Mouse (Mus musculus) left cerebral cortex, postnatal 14 days (tissue): ENCODE data around the gene St6galnac3. TPM values are rescaled to one million over a fixed set of nuclear protein-coding genes. Genes with fewer than 3 reads are reported as not detected.

ENCODE experiments used
- DNase-seq, 2 experiments: peaks; one replicate each; pipeline ENCODE4 v3.0.0; 2021 to 2022; ENCODE audit warnings: low spot score in 2 of 2, mixed read lengths in 1 of 2
- intact Hi-C: fragments of 180-260 bp; cut with DNase I; formaldehyde crosslinking; loops from one replicate; pipeline ENCODE4 v1.15.1; 2025
- total RNA-seq, 2 experiments: library from RNA; stranded (reverse); gene quantifications; 2 replicates each; pipeline ENCODE4 v1.2.3; 2021

St6galnac3 gene
- total RNA-seq, 2 experiments from 2014 or later, result 10.8 to 12.1 TPM

GRCm38 (mm10) chr3:153663841-153664427 lies 61.0 kb downstream of the St6galnac3 start:
- no peak for DNase-seq
- intact Hi-C loops, result no loop called here

GRCm38 (mm10) chr3:153662796-153663195 lies 62.2 kb downstream of the St6galnac3 start:
- DNase-seq, result no peak
- intact Hi-C loops, result no loop called here

GRCm38 (mm10) chr3:153661927-153662326 lies 63.0 kb downstream of the St6galnac3 start:
- peak in 1 of 2 experiments; percentile 21 for DNase-seq
- intact Hi-C loops, result no loop called here

GRCm38 (mm10) chr3:153659575-153660168 lies 65.3 kb downstream of the St6galnac3 start:
- intact Hi-C loops, result loop anchor here (5.0 to 10.0 kb wide), 6 partner anchors 148 to 895 kb away; no protein-coding TSS in a partner anchor

GRCm38 (mm10) chr3:153658051-153658777 lies 66.8 kb downstream of the St6galnac3 start:
- intact Hi-C loops, result loop anchor here (5.0 to 10.0 kb wide), 6 partner anchors 149 to 893 kb away; no protein-coding TSS in a partner anchor
- peak; percentile 54 to 65 for DNase-seq

More at GRCm38 (mm10) chr3:153659575-153660168, 65.3 kb downstream of the St6galnac3 start:
- DNase-seq, result no peak

- DNase-seq, result peak; percentile 90
- intact Hi-C loops, result loop anchor here (5.0 to 10.0 kb wide), 6 partner anchors 150 to 890 kb away; no protein-coding TSS in a partner anchor
These were observed 69.9 kb downstream of the St6galnac3 start for GRCm38 (mm10) chr3:153655071-153655470.

GRCm38 (mm10) chr3:153652850-153653249 lies 72.1 kb downstream of the St6galnac3 start:
- intact Hi-C loops, result loop anchor here (10.0 kb wide), 4 partner anchors 148 to 888 kb away; no protein-coding TSS in a partner anchor
- DNase-seq, result no peak

- no peak for DNase-seq
- intact Hi-C loops, result no loop called here
These were observed 76.3 kb downstream of the St6galnac3 start for GRCm38 (mm10) chr3:153648713-153649112.

- no peak for DNase-seq
These were observed 79.2 kb downstream of the St6galnac3 start for GRCm38 (mm10) chr3:153645803-153646202.

GRCm38 (mm10) chr3:153643822-153644519 lies 81.0 kb downstream of the St6galnac3 start:
- DNase-seq, result no peak
- intact Hi-C loops, result no loop called here

More at GRCm38 (mm10) chr3:153645803-153646202, 79.2 kb downstream of the St6galnac3 start:
- intact Hi-C loops, result no loop called here

GRCm38 (mm10) chr3:153642826-153643225 lies 82.1 kb downstream of the St6galnac3 start:
- DNase-seq, result no peak
- intact Hi-C loops, result no loop called here

GRCm38 (mm10) chr3:153641805-153642204 lies 83.2 kb downstream of the St6galnac3 start:
- no peak for DNase-seq
- intact Hi-C loops, result no loop called here

GRCm38 (mm10) chr3:153637336-153637735 lies 87.6 kb downstream of the St6galnac3 start:
- intact Hi-C loops, result no loop called here

GRCm38 (mm10) chr3:153636804-153637153 lies 88.2 kb downstream of the St6galnac3 start:
- intact Hi-C loops, result no loop called here
- DNase-seq, result no peak

More at GRCm38 (mm10) chr3:153637336-153637735, 87.6 kb downstream of the St6galnac3 start:
- DNase-seq, result no peak

GRCm38 (mm10) chr3:153636094-153636803 lies 88.7 kb downstream of the St6galnac3 start:
- intact Hi-C loops, result no loop called here
- no peak for DNase-seq

GRCm38 (mm10) chr3:153631988-153632672 lies 92.8 kb downstream of the St6galnac3 start:
- no peak for DNase-seq
- intact Hi-C loops, result no loop called here

- no peak for DNase-seq
- intact Hi-C loops, result no loop called here
These were observed 98.7 kb downstream of the St6galnac3 start for GRCm38 (mm10) chr3:153626237-153626636.

GRCm38 (mm10) chr3:153618976-153619375 lies 106.0 kb downstream of the St6galnac3 start:
- DNase-seq, result no peak
- intact Hi-C loops, result no loop called here
